Mouse (Mus musculus): ENCODE measurements around the gene Zfp30. TPM values are rescaled to one million over a fixed set of nuclear protein-coding genes. Genes with fewer than 3 reads are reported as not detected.
A peak's percentile ranks its signal among the peaks of the same experiment; 100 is the strongest.

The Zfp30 gene
- polyA plus RNA-seq (2015; fragmentation: Nextera tagmentation; extraction: Ambion mirVana), result 7.5 and 7.7 TPM in 2 replicates

- peak within 1 kb of the TSS; percentile 78 for H3K9ac ChIP-seq (ENCODE audit: low read depth, low read length)
- under 1% methylated on average over 45 of the region's 45 CpGs for WGBS
These were observed at the start of gene Zfp30 for GRCm38 (mm10) chr7:29783871-29784551. TSS of gene Zfp30 (plus strand) at chr7:29783998.

GRCm38 (mm10) chr7:29742258-29742657 is 41.5 kb upstream of the Zfp30 start:
- no peaks in the 10 kb centered on the region for H3K36me3 ChIP-seq (ENCODE audit: insufficient read depth, low read length)
- no peak for ATAC-seq (replicated peaks; ENCODE audit: low FRiP score, low read depth)
- no peak for TF ChIP-seq CTCF (IDR thresholded peaks at IDR 0.05; ENCODE audit: low read depth)
- no peak overlapping the region for H3K4me2 ChIP-seq (ENCODE audit: low read length)
- 91% methylated on average over 3 of the region's 3 CpGs for WGBS
- no peak overlapping the region for H3K4me3 ChIP-seq (replicated peaks; ENCODE audit: low read depth, low read length)
- DNase-seq (ENCODE audit: low spot score), result no peak
- no peaks in the 10 kb centered on the region for H3K9me3 ChIP-seq (replicated peaks; ENCODE audit: low read length)
- H3K27ac ChIP-seq, result no peak overlapping the region
- H3K4me1 ChIP-seq (replicated peaks; ENCODE audit: insufficient read depth, low read length), result no peaks in the 10 kb centered on the region
- H3K9ac ChIP-seq (ENCODE audit: low read depth, low read length), result no peak overlapping the region
- H3K27me3 ChIP-seq (ENCODE audit: insufficient read depth, low read length), result no peaks in the 10 kb centered on the region

More at GRCm38 (mm10) chr7:29783871-29784551, at the start of gene Zfp30:
- TF ChIP-seq CTCF (IDR thresholded peaks at IDR 0.05; ENCODE audit: low read depth), result no peak
- Histone ChIP-seq H3K9me3 (replicated peaks; ENCODE audit: low read length) (no peaks in the 10 kb centered on the region), H3K4me2 (ENCODE audit: low read length) (peak within 1 kb of the TSS; percentile 90), H3K4me1 (replicated peaks; ENCODE audit: insufficient read depth, low read length) (0 out of 2 replicates have a peak, but pooled peaks cover 5% of the 10 kb centered on the region), H3K27me3 (ENCODE audit: insufficient read depth, low read length) (no peaks in the 10 kb centered on the region), H3K4me3 (replicated peaks; ENCODE audit: low read depth, low read length) (peak within 1 kb of the TSS; percentile 79), H3K27ac (peak within 1 kb of the TSS; percentile 87), H3K36me3 (ENCODE audit: insufficient read depth, low read length) (peaks cover 10% of the 10 kb centered on the region)
- ATAC-seq (replicated peaks; ENCODE audit: low FRiP score, low read depth) (peak; percentile 97), DNase-seq (ENCODE audit: low spot score) (peak; percentile 97)

GRCm38 (mm10) chr7:29760476-29760875 is 23.3 kb upstream of the Zfp30 start:
- DNase-seq (ENCODE audit: low spot score), result no peak
- Histone ChIP-seq H3K27ac (no peak overlapping the region), H3K36me3 (ENCODE audit: insufficient read depth, low read length) (no peaks in the 10 kb centered on the region), H3K4me3 (replicated peaks; ENCODE audit: low read depth, low read length) (no peak overlapping the region), H3K4me2 (ENCODE audit: low read length) (no peak overlapping the region), H3K9me3 (replicated peaks; ENCODE audit: low read length) (no peaks in the 10 kb centered on the region), H3K27me3 (ENCODE audit: insufficient read depth, low read length) (no peaks in the 10 kb centered on the region), H3K4me1 (replicated peaks; ENCODE audit: insufficient read depth, low read length) (no peaks in the 10 kb centered on the region), H3K9ac (ENCODE audit: low read depth, low read length) (no peak overlapping the region)
- 83% methylated on average over 5 of the region's 5 CpGs for WGBS
- TF ChIP-seq CTCF (IDR thresholded peaks at IDR 0.05; ENCODE audit: low read depth), result no peak
- ATAC-seq (replicated peaks; ENCODE audit: low FRiP score, low read depth), result no peak

- Histone ChIP-seq H3K9ac (ENCODE audit: low read depth, low read length) (no peak overlapping the region), H3K36me3 (ENCODE audit: insufficient read depth, low read length) (no peaks in the 10 kb centered on the region), H3K4me3 (replicated peaks; ENCODE audit: low read depth, low read length) (no peak overlapping the region), H3K27ac (no peak overlapping the region), H3K4me1 (replicated peaks; ENCODE audit: insufficient read depth, low read length) (peaks cover 7% of the 10 kb centered on the region), H3K9me3 (replicated peaks; ENCODE audit: low read length) (no peaks in the 10 kb centered on the region), H3K4me2 (ENCODE audit: low read length) (no peak overlapping the region), H3K27me3 (ENCODE audit: insufficient read depth, low read length) (no peaks in the 10 kb centered on the region)
- WGBS, result 81% methylated on average over 7 of the region's 7 CpGs
- no peak for DNase-seq (ENCODE audit: low spot score)
- no peak for ATAC-seq (replicated peaks; ENCODE audit: low FRiP score, low read depth)
- TF ChIP-seq CTCF (IDR thresholded peaks at IDR 0.05; ENCODE audit: low read depth), result no peak
These were observed 19.1 kb upstream of the Zfp30 start for GRCm38 (mm10) chr7:29764702-29765101.

- H3K4me2 ChIP-seq (ENCODE audit: low read length), result peak overlapping the region; percentile 63
- H3K9ac ChIP-seq (ENCODE audit: low read depth, low read length), result peak overlapping the region; percentile 58
- H3K27me3 ChIP-seq (ENCODE audit: insufficient read depth, low read length), result no peaks in the 10 kb centered on the region
- peak overlapping the region; percentile 68 for H3K4me3 ChIP-seq (replicated peaks; ENCODE audit: low read depth, low read length)
- peaks cover 7% of the 10 kb centered on the region for H3K4me1 ChIP-seq (replicated peaks; ENCODE audit: insufficient read depth, low read length)
- H3K9me3 ChIP-seq (replicated peaks; ENCODE audit: low read length), result no peaks in the 10 kb centered on the region
- 0 out of 2 replicates have a peak, but pooled peaks cover 4% of the 10 kb centered on the region for H3K36me3 ChIP-seq (ENCODE audit: insufficient read depth, low read length)
- whole genome bisulfite sequencing, result 2% methylated on average over 15 of the region's 15 CpGs
- TF ChIP-seq CTCF (IDR thresholded peaks at IDR 0.05; ENCODE audit: low read depth), result no peak
- DNase-seq (ENCODE audit: low spot score) (peak; percentile 94), ATAC-seq (replicated peaks; ENCODE audit: low FRiP score, low read depth) (peak; percentile 60; the same call in 1 of the 2 replicates)
- H3K27ac ChIP-seq, result peak overlapping the region; percentile 66
These were observed 16.6 kb upstream of the Zfp30 start for GRCm38 (mm10) chr7:29767058-29767686.

- Histone ChIP-seq H3K9ac (ENCODE audit: low read depth, low read length) (peak within 1 kb of the TSS; percentile 67), H3K27ac (peak within 1 kb of the TSS; percentile 73), H3K4me1 (replicated peaks; ENCODE audit: insufficient read depth, low read length) (peaks cover 7% of the 10 kb centered on the region), H3K4me3 (replicated peaks; ENCODE audit: low read depth, low read length) (peak within 1 kb of the TSS; percentile 68), H3K27me3 (ENCODE audit: insufficient read depth, low read length) (no peaks in the 10 kb centered on the region), H3K36me3 (ENCODE audit: insufficient read depth, low read length) (peaks cover 8% of the 10 kb centered on the region; the same call in 1 of the 2 replicates), H3K4me2 (ENCODE audit: low read length) (peak within 1 kb of the TSS; percentile 63), H3K9me3 (replicated peaks; ENCODE audit: low read length) (no peaks in the 10 kb centered on the region)
- ATAC-seq (replicated peaks; ENCODE audit: low FRiP score, low read depth), result peak; percentile 96
- peak; percentile 99 for DNase-seq (ENCODE audit: low spot score)
- TF ChIP-seq CTCF (IDR thresholded peaks at IDR 0.05; ENCODE audit: low read depth), result no peak
- WGBS, result under 1% methylated on average over 32 of the region's 32 CpGs
These were observed 15.5 kb upstream of the Zfp30 start, which contains the start of gene Zfp84 for GRCm38 (mm10) chr7:29768090-29768900. TSS of gene Zfp84 (plus strand) at chr7:29768552.
